Mouse (Mus musculus): ENCODE results near the gene Ece2. TPM values are rescaled to one million over a fixed set of nuclear protein-coding genes. Genes with fewer than 3 reads are reported as not detected.
A peak's percentile ranks its signal among the peaks of the same experiment; 100 is the strongest.

Gene Ece2
- polyA plus RNA-seq, 1 experiment, result not detected

DNA sequence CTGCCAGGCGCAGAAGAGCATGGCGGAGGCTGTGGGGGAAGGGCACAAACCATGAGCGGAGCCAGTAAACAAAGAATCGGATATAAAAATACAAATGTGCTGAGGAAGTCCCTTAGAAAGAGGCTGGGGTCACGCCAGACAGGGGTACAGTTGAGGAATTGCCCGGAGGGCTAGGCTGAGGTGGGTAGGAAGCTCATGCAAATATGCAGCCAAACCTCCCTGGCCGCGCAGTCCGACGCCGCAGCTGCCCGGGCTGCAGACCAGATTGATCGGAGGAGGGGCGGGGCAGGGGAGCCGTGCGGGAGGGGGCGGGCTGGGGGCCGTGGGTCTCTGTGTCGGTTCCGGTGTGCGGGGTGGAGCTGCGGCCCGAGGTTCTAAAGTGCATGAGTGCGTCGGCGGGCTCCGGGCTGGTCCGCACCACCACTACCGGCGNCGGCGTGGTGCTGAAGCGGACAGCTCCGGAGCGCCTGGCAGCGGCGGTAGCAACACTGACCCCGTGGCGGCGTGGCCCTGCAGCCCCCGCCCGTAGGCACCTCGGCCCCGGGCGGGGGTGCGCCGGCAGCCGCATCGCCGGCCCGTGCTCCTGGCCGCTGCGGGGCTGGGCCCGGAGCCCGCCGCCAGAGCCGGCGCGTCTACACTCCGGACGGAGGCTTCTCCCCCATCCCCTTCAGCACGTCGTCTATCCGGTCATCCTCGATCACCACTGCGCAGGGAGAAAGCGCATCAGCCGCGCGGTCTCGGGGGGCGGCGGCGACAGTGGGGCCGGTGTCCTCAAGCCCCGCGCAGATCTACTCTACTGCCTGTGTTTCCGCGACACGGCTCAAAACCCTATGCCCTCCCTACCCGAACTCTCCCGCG is 9.9 kb upstream of the Ece2 start:
- Histone ChIP-seq H3K27ac (replicated peaks; ENCODE audit: low read depth, low read length) (no peak overlapping the region), H3K4me1 (ENCODE audit: control insufficient read depth, insufficient read depth, insufficient read length, low read length) (0 out of 2 replicates have a peak, but pooled peaks cover 8% of the 10 kb centered on the region), H3K4me3 (ENCODE audit: insufficient read depth, low read depth, low read length) (peak overlapping the region; percentile 78)

DNA sequence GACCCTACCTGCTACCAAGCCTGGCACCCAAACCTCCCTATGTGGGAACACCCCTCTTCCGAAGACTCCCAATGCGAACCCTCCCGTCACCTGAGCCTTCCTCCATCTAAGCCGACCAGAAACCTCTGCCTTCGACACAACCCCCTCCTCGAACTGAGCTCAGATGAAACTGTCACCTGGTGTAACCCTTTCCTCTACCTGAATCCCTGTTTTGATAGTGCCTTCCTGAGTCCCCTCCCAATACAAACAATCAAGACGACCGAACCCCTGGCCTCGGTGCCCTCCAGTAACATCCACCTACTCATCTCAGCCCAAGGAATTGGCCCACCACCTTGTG is 9.3 kb upstream of the Ece2 start:
- H3K27ac ChIP-seq (replicated peaks; ENCODE audit: low read depth, low read length), result no peak overlapping the region

DNA sequence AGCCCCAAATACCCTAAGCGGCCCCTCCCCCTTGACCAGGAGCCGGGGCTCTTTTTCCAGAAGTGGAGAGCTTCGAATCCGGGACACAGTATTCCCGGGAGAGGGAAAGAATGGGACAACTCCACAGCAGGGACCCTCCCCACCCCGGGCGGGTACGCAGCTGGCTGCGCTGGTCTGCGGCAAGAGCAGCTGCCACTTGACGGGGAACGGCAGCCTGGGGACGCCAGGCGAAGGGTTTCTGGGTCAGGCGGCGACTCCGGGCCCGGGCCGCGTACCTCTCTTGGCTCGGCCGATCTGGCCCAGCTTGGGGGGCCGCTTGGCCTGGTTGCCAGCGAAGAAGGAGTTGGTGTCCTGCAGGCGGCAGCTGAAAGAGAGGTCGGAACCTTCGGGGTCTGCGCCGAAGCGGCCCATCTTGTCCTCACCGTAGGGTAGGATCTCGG is 8.9 kb upstream of the Ece2 start:
- Histone ChIP-seq H3K4me1 (ENCODE audit: control insufficient read depth, insufficient read depth, insufficient read length, low read length) (0 out of 2 replicates have a peak, but pooled peaks cover 8% of the 10 kb centered on the region), H3K27ac (replicated peaks; ENCODE audit: low read depth, low read length) (no peak overlapping the region), H3K4me3 (ENCODE audit: insufficient read depth, low read depth, low read length) (peak overlapping the region; percentile 78)

More for the DNA sequence above, 9.3 kb upstream of the Ece2 start:
- Histone ChIP-seq H3K4me1 (ENCODE audit: control insufficient read depth, insufficient read depth, insufficient read length, low read length) (0 out of 2 replicates have a peak, but pooled peaks cover 8% of the 10 kb centered on the region), H3K4me3 (ENCODE audit: insufficient read depth, low read depth, low read length) (peak overlapping the region; percentile 78)

DNA sequence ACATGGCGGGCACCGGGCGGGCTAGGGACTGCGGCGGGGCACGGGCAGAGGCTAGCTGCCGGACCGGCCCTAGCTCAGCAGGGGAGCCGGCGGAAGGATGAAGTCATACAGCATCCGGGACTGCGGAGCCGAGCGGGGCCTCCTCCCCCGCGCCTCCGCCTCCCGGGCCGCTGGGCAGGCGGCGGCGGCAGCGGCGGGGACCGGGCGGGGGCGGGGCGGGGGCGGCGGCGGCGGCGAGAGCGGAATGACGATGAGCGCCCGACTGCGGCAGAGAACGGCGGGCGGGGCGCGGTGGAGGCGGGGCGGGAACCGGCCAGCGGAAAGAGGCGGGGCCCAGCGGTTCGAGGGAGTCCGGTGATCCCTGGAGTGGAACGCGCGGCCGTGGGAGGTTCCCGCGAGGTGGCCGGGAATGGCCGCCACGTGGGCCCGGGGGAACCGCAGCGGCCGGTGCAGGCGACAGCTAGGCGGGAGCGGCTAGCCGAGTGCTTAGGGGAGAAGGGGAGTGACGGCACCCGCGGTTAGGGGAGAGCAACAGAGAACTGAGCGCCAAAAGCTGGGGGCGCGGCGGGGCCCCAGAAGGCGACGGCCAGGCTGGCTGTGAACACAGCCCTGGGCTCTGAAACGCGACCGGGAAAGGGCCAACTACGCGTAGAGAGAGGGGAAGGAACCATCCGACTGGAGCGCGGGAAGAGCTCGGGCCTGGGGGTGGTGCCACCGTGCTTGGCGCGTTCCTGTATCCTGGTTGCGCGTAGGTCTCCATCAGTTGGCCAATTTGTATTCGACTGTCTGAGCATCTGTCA is 8.2 kb upstream of the Ece2 start, which contains the start of gene Camk2n2:
TSS of gene Camk2n2 (minus strand) at position 97 of the 800 bp plus-strand sequence.
- H3K27ac ChIP-seq (replicated peaks; ENCODE audit: low read depth, low read length), result no peak within 1 kb of the TSS

DNA sequence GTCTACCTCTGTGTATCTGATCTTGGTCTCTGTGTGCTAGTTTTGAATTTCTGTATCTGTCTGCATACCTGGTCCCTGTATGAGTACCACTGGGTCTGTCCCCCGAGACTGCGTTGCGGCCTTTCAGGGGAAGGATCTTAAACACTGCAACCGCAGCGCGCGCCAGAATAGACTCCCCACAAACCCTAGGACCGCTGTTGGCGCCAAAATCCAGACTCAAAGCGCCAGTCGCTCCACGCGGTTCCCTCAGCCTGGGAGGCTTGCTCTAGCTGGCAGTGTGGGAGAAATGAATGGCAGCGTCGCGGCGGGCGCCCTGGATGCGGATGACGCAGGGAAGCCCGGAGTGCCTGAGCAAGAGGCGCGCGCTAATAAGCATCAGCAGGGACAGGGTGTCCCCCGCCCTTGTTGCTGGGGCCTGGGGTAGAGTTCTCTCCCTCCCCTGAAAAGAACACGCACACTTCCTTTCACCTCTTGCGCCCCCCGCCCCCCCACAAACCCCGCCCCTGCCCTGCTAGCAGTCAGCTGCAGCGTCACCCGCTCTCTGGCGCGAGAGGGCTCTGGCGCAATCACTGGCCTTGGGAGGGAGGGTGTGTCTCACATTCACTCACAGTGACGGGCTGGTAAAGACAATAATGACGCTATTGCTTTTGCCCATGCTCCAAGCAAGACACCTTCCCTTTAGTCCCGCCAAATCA is 7.5 kb upstream of the Ece2 start:
- H3K4me1 ChIP-seq (ENCODE audit: control insufficient read depth, insufficient read depth, insufficient read length, low read length), result 0 out of 2 replicates have a peak, but pooled peaks cover 8% of the 10 kb centered on the region
- no peak overlapping the region for H3K27ac ChIP-seq (replicated peaks; ENCODE audit: low read depth, low read length)
- peak overlapping the region; percentile 60 for H3K4me3 ChIP-seq (ENCODE audit: insufficient read depth, low read depth, low read length)

More for the DNA sequence above, 8.2 kb upstream of the Ece2 start, which contains the start of gene Camk2n2:
- Histone ChIP-seq H3K4me1 (ENCODE audit: control insufficient read depth, insufficient read depth, insufficient read length, low read length) (0 out of 2 replicates have a peak, but pooled peaks cover 8% of the 10 kb centered on the region), H3K4me3 (ENCODE audit: insufficient read depth, low read depth, low read length) (peak within 1 kb of the TSS; percentile 78)

DNA sequence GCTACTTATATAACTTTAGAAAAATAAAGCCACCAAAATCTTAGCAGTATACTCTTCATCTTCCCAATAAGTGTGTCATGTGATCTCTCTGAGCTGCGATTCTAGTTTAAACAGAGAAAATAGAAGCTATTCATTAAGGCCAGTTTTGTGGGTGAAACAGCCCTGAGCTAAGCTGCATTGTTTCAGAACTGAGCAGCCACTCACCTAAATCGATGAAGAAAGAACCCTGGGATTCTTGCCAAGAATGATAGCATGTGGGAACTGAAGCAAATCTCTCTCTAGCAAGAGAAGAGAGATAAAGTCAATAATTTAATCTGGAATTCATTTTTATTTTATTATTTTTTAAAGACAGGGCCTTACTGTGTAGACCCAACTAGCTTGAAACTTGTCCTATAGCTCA is 6.4 kb upstream of the Ece2 start:
- Histone ChIP-seq H3K4me1 (ENCODE audit: control insufficient read depth, insufficient read depth, insufficient read length, low read length) (0 out of 2 replicates have a peak, but pooled peaks cover 8% of the 10 kb centered on the region), H3K27ac (replicated peaks; ENCODE audit: low read depth, low read length) (no peak overlapping the region)

DNA sequence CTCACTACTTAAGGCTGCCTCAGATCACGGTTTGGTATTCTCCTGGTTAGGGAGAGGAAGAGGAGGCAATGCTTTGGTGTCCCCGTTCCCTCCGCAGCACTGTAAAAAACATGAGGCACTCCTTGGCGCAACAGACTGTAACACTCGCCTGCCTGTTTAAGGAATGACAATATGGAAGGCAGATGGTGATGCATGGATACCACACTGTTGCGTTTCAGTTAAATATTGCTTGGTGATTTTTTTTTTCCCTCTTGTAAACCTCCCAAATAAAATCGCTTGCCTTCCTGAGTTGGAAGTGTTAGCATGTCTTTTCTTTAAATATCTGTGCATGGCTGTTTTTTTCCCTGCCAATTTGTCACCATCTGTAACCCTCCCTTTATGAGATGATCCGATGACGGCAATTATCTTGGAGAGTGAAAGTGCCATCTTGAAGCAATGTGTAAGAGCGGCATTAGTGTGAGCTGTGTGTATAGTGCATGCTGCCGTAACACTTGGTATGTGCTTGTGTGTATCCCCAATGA is 697 bp upstream of the Ece2 start:
- Histone ChIP-seq H3K4me3 (ENCODE audit: insufficient read depth, low read depth, low read length) (no peak overlapping the region), H3K4me1 (ENCODE audit: control insufficient read depth, insufficient read depth, insufficient read length, low read length) (no peaks in the 10 kb centered on the region; the same call in 1 of the 2 replicates), H3K27ac (replicated peaks; ENCODE audit: low read depth, low read length) (no peak overlapping the region)

More for the DNA sequence above, 6.4 kb upstream of the Ece2 start:
- no peak overlapping the region for H3K4me3 ChIP-seq (ENCODE audit: insufficient read depth, low read depth, low read length)

DNA sequence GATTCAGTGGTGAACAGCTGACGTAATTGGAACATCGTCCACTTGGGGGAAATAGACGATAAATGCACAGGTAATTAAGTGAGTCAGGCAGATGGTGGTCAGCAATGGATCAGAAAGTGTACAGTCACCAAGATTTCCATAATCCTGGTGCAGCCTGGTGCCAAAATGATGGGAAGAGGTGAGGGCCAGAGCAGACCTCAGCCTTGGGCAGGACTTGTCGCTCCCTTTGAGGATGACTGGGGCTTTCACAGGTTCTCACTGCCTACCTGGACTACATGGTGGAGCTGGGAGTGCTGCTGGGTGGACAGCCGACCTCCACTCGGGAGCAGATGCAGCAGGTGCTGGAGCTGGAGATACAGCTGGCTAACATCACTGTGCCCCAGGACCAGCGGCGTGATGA is 7.8 kb downstream of the Ece2 start:
- Histone ChIP-seq H3K27ac (replicated peaks; ENCODE audit: low read depth, low read length) (no peak overlapping the region), H3K4me3 (ENCODE audit: insufficient read depth, low read depth, low read length) (no peak overlapping the region), H3K4me1 (ENCODE audit: control insufficient read depth, insufficient read depth, insufficient read length, low read length) (no peaks in the 10 kb centered on the region)

DNA sequence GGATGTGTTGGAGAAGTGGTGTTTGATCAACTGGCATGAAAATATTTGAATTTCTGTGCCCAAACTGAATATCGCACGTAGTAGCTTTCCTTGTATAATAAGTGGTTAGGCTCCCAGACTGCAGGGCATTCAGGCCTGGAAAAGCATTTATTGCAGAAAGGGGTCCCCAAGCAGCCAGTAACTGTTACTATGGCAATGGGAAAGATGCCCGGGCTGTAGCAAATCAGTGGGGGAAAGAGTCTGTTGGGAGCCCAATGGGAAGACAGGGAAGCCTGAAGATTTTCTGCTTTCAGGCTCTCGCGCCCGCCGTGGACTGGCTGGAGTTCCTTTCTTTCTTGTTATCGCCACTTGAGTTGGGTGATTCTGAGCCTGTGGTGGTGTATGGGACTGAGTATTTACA is 8.7 kb downstream of the Ece2 start:
- no peak overlapping the region for H3K4me3 ChIP-seq (ENCODE audit: insufficient read depth, low read depth, low read length)
- no peak overlapping the region for H3K27ac ChIP-seq (replicated peaks; ENCODE audit: low read depth, low read length)
- H3K4me1 ChIP-seq (ENCODE audit: control insufficient read depth, insufficient read depth, insufficient read length, low read length), result no peaks in the 10 kb centered on the region

DNA sequence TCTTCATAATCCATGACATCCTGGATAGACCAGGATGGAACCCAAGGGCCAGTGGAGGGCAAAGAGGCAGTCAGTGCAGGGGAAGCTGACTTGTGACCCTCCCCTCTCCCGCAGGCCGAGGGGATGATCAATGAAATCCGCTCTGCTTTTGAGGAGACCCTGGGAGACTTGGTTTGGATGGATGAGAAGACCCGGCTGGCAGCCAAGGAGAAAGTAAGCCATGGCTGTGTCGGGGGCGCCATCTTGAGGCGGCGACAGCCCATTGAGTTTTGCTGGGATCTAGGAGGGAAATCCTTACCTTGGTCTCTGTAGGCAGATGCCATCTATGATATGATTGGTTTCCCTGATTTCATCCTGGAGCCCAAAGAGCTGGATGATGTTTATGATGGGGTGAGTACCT is 12.5 kb downstream of the Ece2 start:
- Histone ChIP-seq H3K27ac (replicated peaks; ENCODE audit: low read depth, low read length) (no peak overlapping the region), H3K4me3 (ENCODE audit: insufficient read depth, low read depth, low read length) (no peak overlapping the region), H3K4me1 (ENCODE audit: control insufficient read depth, insufficient read depth, insufficient read length, low read length) (no peaks in the 10 kb centered on the region)

DNA sequence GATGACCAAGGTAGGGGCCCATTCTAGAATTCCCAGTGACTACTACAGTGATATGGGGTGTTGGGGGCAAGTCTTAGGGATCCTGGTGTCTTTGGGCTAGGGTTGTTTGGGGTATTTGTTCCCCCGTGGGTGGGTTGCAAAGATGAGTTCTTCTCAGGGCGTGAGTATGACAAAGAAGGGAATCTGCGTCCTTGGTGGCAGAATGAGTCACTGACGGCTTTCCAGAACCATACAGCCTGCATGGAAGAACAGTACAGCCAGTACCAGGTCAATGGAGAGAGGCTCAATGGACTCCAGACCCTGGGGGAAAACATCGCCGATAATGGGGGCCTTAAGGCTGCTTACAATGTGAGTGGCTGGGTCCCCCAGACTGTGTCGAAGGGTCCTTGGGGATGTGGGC is 14.3 kb downstream of the Ece2 start:
- no peak overlapping the region for H3K4me3 ChIP-seq (ENCODE audit: insufficient read depth, low read depth, low read length)
- no peak overlapping the region for H3K27ac ChIP-seq (replicated peaks; ENCODE audit: low read depth, low read length)
- H3K4me1 ChIP-seq (ENCODE audit: control insufficient read depth, insufficient read depth, insufficient read length, low read length), result no peaks in the 10 kb centered on the region

DNA sequence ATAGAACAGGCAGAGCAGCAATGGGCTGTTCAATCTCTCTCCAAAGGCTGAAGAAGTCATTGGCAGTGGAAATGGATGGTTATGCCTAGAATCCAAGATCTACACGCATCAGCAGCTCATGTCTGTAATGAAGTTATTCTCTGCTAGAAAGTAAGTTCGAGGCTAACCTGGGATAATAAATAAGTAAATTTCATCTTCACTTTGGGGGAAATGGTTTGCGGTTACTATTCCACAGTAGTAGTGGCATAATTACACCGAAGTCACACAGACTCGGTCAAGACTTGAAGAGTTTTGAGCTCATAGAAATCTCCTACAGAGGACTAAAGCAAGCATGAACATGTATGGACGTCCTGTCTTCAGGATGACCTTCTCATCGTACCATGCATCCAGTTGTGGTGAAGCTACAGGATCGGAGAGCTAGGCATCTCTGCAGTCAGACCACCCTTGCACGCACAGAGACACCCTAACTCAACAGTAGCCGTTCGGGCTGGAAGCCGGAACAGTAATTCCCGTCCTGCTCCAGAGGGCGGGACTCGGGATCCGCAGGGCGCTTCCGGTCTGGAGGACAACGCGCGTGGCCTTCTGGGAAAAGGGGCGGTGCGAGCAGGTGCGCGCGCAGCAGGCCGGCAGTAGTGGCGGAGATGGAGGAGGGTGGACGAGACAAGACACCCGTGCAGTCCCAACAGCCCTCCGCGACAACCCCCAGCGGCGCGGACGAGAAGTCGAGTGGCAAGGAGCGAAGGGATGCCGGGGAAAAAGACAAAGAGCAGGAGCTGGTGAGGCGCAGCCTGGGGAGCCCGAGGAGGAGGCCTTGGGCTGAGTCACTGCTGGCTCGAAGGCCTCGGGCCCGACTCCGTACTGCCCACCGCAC is 21.7 kb downstream of the Ece2 start, which contains the start of gene Psmd2:
TSS of gene Psmd2 (plus strand) at position 577 of the 871 bp plus-strand sequence.
- Histone ChIP-seq H3K27ac (replicated peaks; ENCODE audit: low read depth, low read length) (peak within 1 kb of the TSS; percentile 76), H3K4me3 (ENCODE audit: insufficient read depth, low read depth, low read length) (peak within 1 kb of the TSS; percentile 73), H3K4me1 (ENCODE audit: control insufficient read depth, insufficient read depth, insufficient read length, low read length) (no peaks in the 10 kb centered on the region)

DNA sequence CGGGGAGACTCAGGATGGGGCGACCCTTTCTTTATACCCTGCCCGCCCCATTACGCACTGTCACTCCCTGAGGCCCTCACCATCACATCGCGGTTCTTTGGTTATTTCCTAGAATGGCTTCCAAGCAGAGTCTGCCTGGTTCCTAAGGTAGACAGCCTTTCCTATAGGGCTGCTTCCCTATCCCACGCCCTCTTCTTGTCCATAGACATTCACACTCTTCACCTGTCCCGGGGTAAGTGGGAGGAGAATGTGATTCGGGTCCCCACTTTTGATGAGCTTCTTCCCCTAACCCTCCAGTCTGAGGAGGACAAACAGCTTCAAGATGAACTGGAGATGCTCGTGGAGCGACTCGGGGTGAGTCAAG is 22.3 kb downstream of the Ece2 start:
- H3K27ac ChIP-seq (replicated peaks; ENCODE audit: low read depth, low read length), result peak overlapping the region; percentile 71
- H3K4me1 ChIP-seq (ENCODE audit: control insufficient read depth, insufficient read depth, insufficient read length, low read length), result no peaks in the 10 kb centered on the region
- H3K4me3 ChIP-seq (ENCODE audit: insufficient read depth, low read depth, low read length), result peak overlapping the region; percentile 73

DNA sequence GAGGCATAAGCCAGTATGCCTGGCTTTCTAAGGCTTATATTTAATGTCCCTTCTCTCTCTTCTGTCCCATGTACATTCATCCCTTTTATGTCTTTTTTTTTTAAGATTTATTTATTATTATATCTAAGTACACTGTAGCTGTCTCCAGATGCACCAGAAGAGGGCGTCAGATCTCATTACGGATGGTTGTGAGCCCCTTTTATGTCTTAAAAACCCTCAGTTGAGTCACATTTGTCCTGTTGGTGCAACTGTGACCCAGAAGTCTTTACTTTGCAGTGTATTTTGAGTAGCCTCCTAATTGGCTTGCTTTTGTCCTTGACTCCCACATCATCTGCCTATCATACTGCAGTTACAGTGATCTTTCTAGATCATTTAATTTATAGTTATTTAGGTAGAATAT is 23.7 kb downstream of the Ece2 start:
- Histone ChIP-seq H3K27ac (replicated peaks; ENCODE audit: low read depth, low read length) (no peak overlapping the region), H3K4me3 (ENCODE audit: insufficient read depth, low read depth, low read length) (no peak overlapping the region), H3K4me1 (ENCODE audit: control insufficient read depth, insufficient read depth, insufficient read length, low read length) (no peaks in the 10 kb centered on the region)

All from brown adipose tissue, adult 24 weeks (tissue).